Mouse (Mus musculus): ENCODE data around the gene Tnfrsf25.

DNA sequence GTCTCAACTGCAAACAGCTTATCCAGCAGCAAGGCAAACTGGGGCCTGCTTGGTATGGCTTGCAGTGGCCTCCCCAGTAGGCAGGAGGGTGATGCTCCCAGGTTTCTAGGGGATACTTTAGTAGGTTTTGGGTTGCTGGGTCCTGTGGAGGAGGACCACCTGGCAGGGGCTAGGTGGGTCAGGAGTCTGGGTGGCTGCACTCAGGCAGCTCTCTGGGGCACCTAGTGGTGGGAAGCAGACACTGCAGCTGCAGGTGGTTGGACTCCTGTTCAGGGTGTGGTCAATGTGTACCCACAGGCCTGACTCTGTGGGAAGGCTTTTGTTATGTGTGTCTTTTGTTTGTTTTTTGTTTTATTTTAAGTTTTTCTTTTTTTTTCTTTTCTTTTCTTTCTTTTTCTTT, 18.8 kb downstream of the Tnfrsf25 start:
- TF ChIP-seq CTCF (IDR thresholded peaks at IDR 0.05; ENCODE audit: control insufficient read depth, insufficient read depth, insufficient read length) (peak; percentile 59), MAX (IDR thresholded peaks at IDR 0.05) (no peak), CEBPB (IDR thresholded peaks at IDR 0.05; ENCODE audit: low read depth) (no peak), MYOG (IDR thresholded peaks at IDR 0.05; ENCODE audit: control insufficient read depth, extremely low read depth, insufficient read length) (no peak), MYOD1 (IDR thresholded peaks at IDR 0.05; ENCODE audit: control insufficient read depth, insufficient read length, low read depth) (no peak)

All from C2C12 (cell line).